In the genomic region with DNA sequence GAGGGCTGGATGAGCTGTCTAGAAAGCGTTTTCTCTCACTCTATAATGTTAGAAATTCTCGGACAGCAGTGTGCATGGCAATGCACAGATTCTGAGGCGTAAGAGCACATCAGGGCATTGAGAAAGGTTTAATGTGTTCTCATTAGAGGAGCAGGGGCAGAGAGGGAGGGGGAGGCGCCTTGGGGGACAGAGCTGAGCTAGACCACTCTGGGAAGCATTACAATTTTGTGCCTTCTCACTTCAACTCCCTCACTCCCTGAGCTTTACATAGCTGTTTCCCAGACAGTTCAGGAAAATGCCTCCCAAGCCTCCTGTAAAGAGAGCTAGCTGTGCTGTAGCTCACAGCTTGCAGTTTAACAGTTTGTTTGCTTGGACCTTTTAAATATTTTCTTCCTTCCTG, we compare ENCODE assay signal across 12 mouse cellular contexts.
A peak's percentile ranks its signal among the peaks of the same experiment; 100 is the strongest.
DNase-seq lines count a peak whose midpoint lies in the region; ATAC-seq and TF ChIP-seq lines count a peak whose summit lies in the region.
"Had no signal": no experiment of that assay in that cellular context is flagged by ENCODE, and none has a peak within 500 bp of the region (broad histone marks: within the 10 kb centered on the region; RNA-seq: fewer than 3 reads in every experiment).

No protein-coding gene starts in this region.

- no peak for TF ChIP-seq EP300 in stomach, postnatal 0 days (optimal IDR thresholded peaks at IDR 0.05)

- peaks cover 14% of the 10 kb centered on the region for H3K4me1 ChIP-seq in stomach, embryonic 14.5 days (ENCODE audit: control insufficient read depth, insufficient read depth, low read length)
- H3K4me1 ChIP-seq in stomach, postnatal 0 days (replicated peaks; ENCODE audit: control insufficient read depth, insufficient read depth), result no peaks in the 10 kb centered on the region; the same call in 1 of the 2 replicates
- peaks cover 55% of the 10 kb centered on the region for H3K4me1 ChIP-seq in hindbrain, embryonic 14.5 days (replicated peaks; ENCODE audit: control insufficient read depth, insufficient read depth, low read length)
- H3K4me1 ChIP-seq in midbrain, embryonic 13.5 days (replicated peaks), result peaks cover 62% of the 10 kb centered on the region
- 0 out of 2 replicates have a peak, but pooled peaks cover 10% of the 10 kb centered on the region for H3K4me1 ChIP-seq in kidney, embryonic 15.5 days

- intact Hi-C loops in left cerebral cortex, postnatal 10 days (cut with DNase I), result no loop called here

- no peak for TF ChIP-seq CTCF in stomach, postnatal 0 days (IDR thresholded peaks at IDR 0.05; ENCODE audit: low read depth)

- H3K27ac ChIP-seq in stomach, embryonic 14.5 days (ENCODE audit: low read length), result peak overlapping the region; percentile 53; the same call in 1 of the 2 replicates
- no peak overlapping the region for H3K27ac ChIP-seq in stomach, postnatal 0 days (replicated peaks)
- H3K27ac ChIP-seq in hindbrain, embryonic 14.5 days, result peak overlapping the region; percentile 66
- peak overlapping the region; percentile 65 for H3K27ac ChIP-seq in midbrain, embryonic 13.5 days
- no peak overlapping the region for H3K27ac ChIP-seq in kidney, embryonic 15.5 days
- H3K27ac ChIP-seq: heart, adult 2 months had no signal

- H3K9ac ChIP-seq in stomach, embryonic 14.5 days (replicated peaks; ENCODE audit: low read depth, low read length), result no peak overlapping the region
- H3K9ac ChIP-seq in stomach, postnatal 0 days (ENCODE audit: low read length), result no peak overlapping the region
- H3K9ac ChIP-seq in hindbrain, embryonic 14.5 days, result peak overlapping the region; percentile 33; the same call in 1 of the 2 replicates
- H3K9ac ChIP-seq in midbrain, embryonic 13.5 days (replicated peaks), result peak overlapping the region; percentile 39
- H3K9ac ChIP-seq in kidney, embryonic 15.5 days, result no peak overlapping the region

- no peaks in the 10 kb centered on the region for H3K9me3 ChIP-seq in stomach, embryonic 14.5 days (ENCODE audit: control insufficient read depth, low read depth, low read length)
- H3K9me3 ChIP-seq in stomach, postnatal 0 days (ENCODE audit: control insufficient read depth, low read length), result no peaks in the 10 kb centered on the region
- 0 out of 2 replicates have a peak, but pooled peaks cover 4% of the 10 kb centered on the region for H3K9me3 ChIP-seq in hindbrain, embryonic 14.5 days (ENCODE audit: control insufficient read depth, low read length)
- no peaks in the 10 kb centered on the region for H3K9me3 ChIP-seq in midbrain, embryonic 13.5 days
- H3K9me3 ChIP-seq in kidney, embryonic 15.5 days (replicated peaks), result no peaks in the 10 kb centered on the region

- no peaks in the 10 kb centered on the region for H3K27me3 ChIP-seq in stomach, embryonic 14.5 days (ENCODE audit: control insufficient read depth, insufficient read depth, low read length)
- H3K27me3 ChIP-seq in stomach, postnatal 0 days (ENCODE audit: control insufficient read depth, insufficient read depth, low read length), result no peaks in the 10 kb centered on the region
- no peaks in the 10 kb centered on the region for H3K27me3 ChIP-seq in hindbrain, embryonic 14.5 days (ENCODE audit: control insufficient read depth, insufficient read depth, low read length)
- H3K27me3 ChIP-seq in midbrain, embryonic 13.5 days, result no peaks in the 10 kb centered on the region
- no peaks in the 10 kb centered on the region for H3K27me3 ChIP-seq in kidney, embryonic 15.5 days

- WGBS in stomach, embryonic 14.5 days, result 28% methylated on average over 4 of the region's 4 CpGs
- 50% methylated on average over 4 of the region's 4 CpGs for WGBS in stomach, postnatal 0 days
- 6% methylated on average over 4 of the region's 4 CpGs for WGBS in hindbrain, embryonic 14.5 days
- 3% methylated on average over 4 of the region's 4 CpGs for WGBS in midbrain, embryonic 13.5 days
- 40% methylated on average over 4 of the region's 4 CpGs for WGBS in kidney, embryonic 15.5 days

- no peak for ATAC-seq in stomach, embryonic 14.5 days (ENCODE audit: insufficient number of reproducible peaks, insufficient read depth, low FRiP score, low read depth)
- no peak for ATAC-seq in stomach, postnatal 0 days (ENCODE audit: low FRiP score, low TSS enrichment)
- ATAC-seq in hindbrain, embryonic 14.5 days (ENCODE audit: low FRiP score), result peak; percentile 28; the same call in 1 of the 2 replicates
- peak; percentile 25 for ATAC-seq in midbrain, embryonic 13.5 days
- no peak for ATAC-seq in kidney, embryonic 15.5 days (replicated peaks; ENCODE audit: low FRiP score)

- H3K4me2 ChIP-seq in stomach, embryonic 14.5 days (replicated peaks; ENCODE audit: low read depth, low read length), result no peak overlapping the region
- no peak overlapping the region for H3K4me2 ChIP-seq in stomach, postnatal 0 days (replicated peaks; ENCODE audit: low read depth)
- peak overlapping the region; percentile 25 for H3K4me2 ChIP-seq in hindbrain, embryonic 14.5 days (replicated peaks)
- H3K4me2 ChIP-seq in midbrain, embryonic 13.5 days (replicated peaks), result peak overlapping the region; percentile 31
- no peak overlapping the region for H3K4me2 ChIP-seq in kidney, embryonic 15.5 days

- H3K4me3 ChIP-seq in stomach, embryonic 14.5 days (ENCODE audit: low read depth, low read length), result no peak overlapping the region
- H3K4me3 ChIP-seq in stomach, postnatal 0 days (ENCODE audit: low read depth, low read length), result no peak overlapping the region
- H3K4me3 ChIP-seq in hindbrain, embryonic 14.5 days (replicated peaks; ENCODE audit: low read length), result no peak overlapping the region
- H3K4me3 ChIP-seq in midbrain, embryonic 13.5 days (replicated peaks), result no peak overlapping the region
- H3K4me3 ChIP-seq in kidney, embryonic 15.5 days (replicated peaks), result no peak overlapping the region
- H3K4me3 ChIP-seq: heart, adult 2 months had no signal

- H3K36me3 ChIP-seq in stomach, embryonic 14.5 days (ENCODE audit: control insufficient read depth, insufficient read depth, low read length), result no peaks in the 10 kb centered on the region
- H3K36me3 ChIP-seq in stomach, postnatal 0 days (ENCODE audit: control insufficient read depth, insufficient read depth, low read length), result no peaks in the 10 kb centered on the region
- H3K36me3 ChIP-seq in hindbrain, embryonic 14.5 days (replicated peaks; ENCODE audit: control insufficient read depth, insufficient read depth), result no peaks in the 10 kb centered on the region
- H3K36me3 ChIP-seq in midbrain, embryonic 13.5 days, result no peaks in the 10 kb centered on the region
- H3K36me3 ChIP-seq in kidney, embryonic 15.5 days, result no peaks in the 10 kb centered on the region

- DNase-seq in stomach, postnatal 0 days (ENCODE audit: low spot score), result no peak
- peak; percentile 32 for DNase-seq in hindbrain, embryonic 14.5 days (ENCODE audit: low spot score)
- no peak for DNase-seq in left cerebral cortex, postnatal 10 days (ENCODE audit: extremely low spot score in 1 of 2, low spot score in 2 of 2)
- DNase-seq in urinary bladder, postnatal 10 days (ENCODE audit: low spot score), result no peak
- DNase-seq in cerebellum, adult 9-10 months, result no peak
- DNase-seq: adrenal gland, adult 2 months; cerebellum, adult 2 months; heart, adult 2 months; thymus, postnatal 36 days had no signal

Comparison
In these comparisons a context has a peak if more than half of its experiments do, and no peak if none do; other contexts are left out.
1. H3K27ac ChIP-seq: peak in stomach, embryonic 14.5 days (single experiment), hindbrain, embryonic 14.5 days (single experiment) and midbrain, embryonic 13.5 days (single experiment); none in stomach, postnatal 0 days (single experiment) and kidney, embryonic 15.5 days (single experiment).
2. ATAC-seq: peak in hindbrain, embryonic 14.5 days (single experiment) and midbrain, embryonic 13.5 days (single experiment); none in stomach, embryonic 14.5 days (single experiment), stomach, postnatal 0 days (single experiment) and kidney, embryonic 15.5 days (single experiment).
3. H3K4me2 ChIP-seq: peak in hindbrain, embryonic 14.5 days (single experiment) and midbrain, embryonic 13.5 days (single experiment); none in stomach, embryonic 14.5 days (single experiment), stomach, postnatal 0 days (single experiment) and kidney, embryonic 15.5 days (single experiment).
4. H3K9ac ChIP-seq: peak in hindbrain, embryonic 14.5 days (single experiment) and midbrain, embryonic 13.5 days (single experiment); none in stomach, embryonic 14.5 days (single experiment), stomach, postnatal 0 days (single experiment) and kidney, embryonic 15.5 days (single experiment).